Mouse (Mus musculus): ENCODE measurements at regions not wholly inside any gene's neighbourhood (a gene's known extent, or its start where the extent isn't known, plus 50 kb on each side); places are given as distances from the start of the nearest gene placed in this dataset.

DNA sequence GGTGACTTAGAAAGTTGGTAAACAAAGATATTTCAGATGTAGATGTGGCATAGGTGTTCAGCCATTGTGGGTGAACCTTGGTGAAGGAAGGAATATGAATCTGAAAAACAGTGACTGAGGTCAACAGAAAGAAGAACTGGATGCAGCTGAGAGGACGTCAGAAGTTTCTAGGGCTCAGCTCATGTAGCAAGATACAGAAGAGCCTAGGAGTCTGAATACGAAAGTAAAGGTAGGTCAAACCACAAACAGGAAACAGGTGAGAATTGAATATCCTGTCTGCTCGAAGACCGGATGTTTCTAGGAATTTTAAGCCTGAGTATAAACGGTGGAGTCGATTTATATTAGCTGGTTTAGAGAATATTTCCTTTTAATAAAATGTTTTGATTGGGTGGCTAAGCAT lies 223.7 kb upstream of the Cblb start:
- TF ChIP-seq MYC (IDR thresholded peaks at IDR 0.05; ENCODE audit: low read depth, low read length) (no peak), GABPA (IDR thresholded peaks at IDR 0.05; ENCODE audit: low read depth, low read length) (no peak), ZKSCAN1 (IDR thresholded peaks at IDR 0.05; ENCODE audit: low read depth, low read length) (no peak), CHD1 (IDR thresholded peaks at IDR 0.05; ENCODE audit: low read depth, low read length) (no peak), CHD2 (IDR thresholded peaks at IDR 0.05; ENCODE audit: low read length) (no peak), RCOR1 (IDR thresholded peaks at IDR 0.05; ENCODE audit: low read depth, low read length) (no peak), TCF12 (IDR thresholded peaks at IDR 0.05; ENCODE audit: low read depth, low read length) (no peak), ZC3H11A (IDR thresholded peaks at IDR 0.05; ENCODE audit: low read depth, low read length) (no peak), ZNF384 (IDR thresholded peaks at IDR 0.05; ENCODE audit: low read depth, low read length) (no peak), USF1 (IDR thresholded peaks at IDR 0.05; ENCODE audit: low read depth, low read length) (no peak), ETS1 (IDR thresholded peaks at IDR 0.05; ENCODE audit: low read depth, low read length) (no peak), UBTF (IDR thresholded peaks at IDR 0.05; ENCODE audit: borderline replicate concordance, insufficient read depth, low read depth, low read length) (no peak)
- Histone ChIP-seq H3K4me3 (ENCODE audit: control insufficient read depth in 1 of 2, insufficient read depth in 1 of 2, low read depth in 2 of 2, low read length in 2 of 2) (no peak overlapping the region), H3K9me3 (replicated peaks; ENCODE audit: insufficient read depth, low read length) (no peaks in the 10 kb centered on the region), H3K9ac (ENCODE audit: control insufficient read depth, low read depth, low read length, poor library complexity, severe bottlenecking) (no peak overlapping the region), H3K27me3 (ENCODE audit: control insufficient read depth in 1 of 2, insufficient read depth in 2 of 2, low read length in 2 of 2) (no peaks in the 10 kb centered on the region; a peak in 1 of 4 replicates), H3K4me1 (ENCODE audit: control insufficient read depth in 1 of 2, insufficient read depth in 2 of 2, low read length in 2 of 2) (no peaks in the 10 kb centered on the region; a peak in 1 of 4 replicates), H3K27ac (ENCODE audit: control insufficient read depth, low read depth, low read length) (no peak overlapping the region), H3K36me3 (ENCODE audit: control insufficient read depth in 1 of 2, insufficient read depth in 2 of 2, low read length in 2 of 2) (no peaks in the 10 kb centered on the region), H3K79me2 (ENCODE audit: control insufficient read depth, insufficient read depth, low read length, poor library complexity) (no peaks in the 10 kb centered on the region)
- DNase-seq (ENCODE audit: low read depth, low spot score): no peak

DNA sequence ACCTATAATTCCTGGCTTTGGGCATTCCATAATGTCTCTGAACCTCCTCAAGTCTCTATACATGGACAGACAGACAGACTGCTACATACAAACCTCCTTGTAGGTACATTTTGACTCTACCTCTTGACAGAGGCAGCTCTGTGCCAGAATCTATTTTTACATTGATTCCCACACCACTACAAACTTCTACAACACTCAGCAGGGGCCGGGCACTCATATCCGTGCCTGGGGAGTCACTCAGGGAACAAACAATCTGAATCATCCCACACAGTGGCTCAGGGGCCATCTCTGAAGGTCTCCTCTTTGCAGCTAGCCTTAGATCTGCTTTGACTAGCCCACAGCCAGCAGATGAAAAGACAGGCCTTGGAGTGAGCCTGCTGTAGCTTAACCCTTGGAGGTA lies 221.9 kb upstream of the Cblb start:
- no peak for TF ChIP-seq RCOR1 (IDR thresholded peaks at IDR 0.05; ENCODE audit: low read depth, low read length)
- no peak for TF ChIP-seq POLR2A (IDR thresholded peaks at IDR 0.05; ENCODE audit: control insufficient read depth in 1 of 2, insufficient read depth in 1 of 2, low read depth in 1 of 2, low read length in 2 of 2, poor library complexity in 1 of 2)
- TF ChIP-seq GABPA (IDR thresholded peaks at IDR 0.05; ENCODE audit: low read depth, low read length): no peak
- no peak for TF ChIP-seq SMC3 (IDR thresholded peaks at IDR 0.05; ENCODE audit: low read depth, low read length)
- TF ChIP-seq MAZ (IDR thresholded peaks at IDR 0.05; ENCODE audit: low read depth, low read length): no peak
- no peak for TF ChIP-seq MAFK (IDR thresholded peaks at IDR 0.05; ENCODE audit: borderline replicate concordance, low read depth, low read length)
- no peak for TF ChIP-seq RAD21 (IDR thresholded peaks at IDR 0.05; ENCODE audit: low read depth, low read length)
- H3K4me3 ChIP-seq (ENCODE audit: control insufficient read depth in 1 of 2, insufficient read depth in 1 of 2, low read depth in 2 of 2, low read length in 2 of 2): no peak overlapping the region
- no peaks in the 10 kb centered on the region; a peak in 1 of 4 replicates for H3K4me1 ChIP-seq (ENCODE audit: control insufficient read depth in 1 of 2, insufficient read depth in 2 of 2, low read length in 2 of 2)
- no peaks in the 10 kb centered on the region; a peak in 1 of 4 replicates for H3K27me3 ChIP-seq (ENCODE audit: control insufficient read depth in 1 of 2, insufficient read depth in 2 of 2, low read length in 2 of 2)
- H3K9me3 ChIP-seq (replicated peaks; ENCODE audit: insufficient read depth, low read length): no peaks in the 10 kb centered on the region
- no peak overlapping the region for H3K9ac ChIP-seq (ENCODE audit: control insufficient read depth, low read depth, low read length, poor library complexity, severe bottlenecking)
- H3K79me2 ChIP-seq (ENCODE audit: control insufficient read depth, insufficient read depth, low read length, poor library complexity): no peaks in the 10 kb centered on the region
- no peaks in the 10 kb centered on the region for H3K36me3 ChIP-seq (ENCODE audit: control insufficient read depth in 1 of 2, insufficient read depth in 2 of 2, low read length in 2 of 2)
- H3K27ac ChIP-seq (ENCODE audit: control insufficient read depth, low read depth, low read length): no peak overlapping the region
- no peak for DNase-seq (ENCODE audit: low read depth, low spot score)
